Mouse (Mus musculus) fibroblast of lung, adult 2 months (primary cell): ENCODE measurements around the gene Gm2888.
"Not testable (repeated sequence)": the region's sequence is repeated elsewhere in the genome, so short reads cannot be mapped to it uniquely, and the experiment has no call there.

Source experiments
- DNase-seq: peaks from one replicate; pipeline ENCODE4 v3.0.0-alpha.2; 2011; ENCODE audit warnings: low read depth

The Gm2888 gene

GRCm38 (mm10) chr14:3029702-3030101, at the start of gene Gm2888:
Gene Gm2888 (plus strand): TSS chr14:3030002.
- DNase-seq = not testable (repeated sequence)

GRCm38 (mm10) chr14:3048727-3049512, 19.1 kb downstream of the Gm2888 start, which contains the start of gene Gm2897:
Gene Gm2897 (plus strand): TSS chr14:3049285.
- DNase-seq = not testable (repeated sequence)

- DNase-seq = not testable (repeated sequence)
Measured at GRCm38 (mm10) chr14:3049513-3049800, 19.7 kb downstream of the Gm2888 start.

GRCm38 (mm10) chr14:3050087-3050486, 20.3 kb downstream of the Gm2888 start:
- DNase-seq = not testable (repeated sequence)
